In the genomic region with DNA sequence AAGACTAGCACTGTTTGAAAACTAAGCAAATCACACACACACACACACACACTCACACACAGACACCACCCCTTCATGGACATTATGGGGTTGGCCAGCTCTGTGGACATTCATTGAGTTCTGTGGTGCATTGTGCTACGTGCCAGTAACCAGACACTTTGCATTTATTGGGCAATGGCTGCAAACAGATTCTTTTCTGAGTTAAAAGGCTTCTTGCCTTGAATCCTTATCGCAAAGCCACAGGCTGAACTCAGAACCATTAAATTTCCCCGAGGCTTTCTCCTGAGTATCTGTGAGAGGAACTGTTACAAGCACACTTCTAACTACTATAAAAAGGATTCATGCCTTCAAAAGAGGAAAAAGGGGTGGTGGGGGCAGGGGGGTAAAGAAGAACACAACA, we compare ENCODE assay signal across 10 mouse cellular contexts. TPM values are rescaled to one million over a fixed set of nuclear protein-coding genes. Genes with fewer than 3 reads are reported as not detected.
DNase-seq lines count a peak whose midpoint lies in the region; ATAC-seq and TF ChIP-seq lines count a peak whose summit lies in the region.
"Had no signal": no experiment of that assay in that cellular context is flagged by ENCODE, and none has a peak within 500 bp of the region (broad histone marks: within the 10 kb centered on the region; RNA-seq: fewer than 3 reads in every experiment).

No protein-coding gene starts in this region.

- H3K27ac ChIP-seq in hindbrain, postnatal 0 days: no peak overlapping the region
- no peak overlapping the region for H3K27ac ChIP-seq in hindbrain, embryonic 12.5 days
- peak overlapping the region; percentile 70 for H3K27ac ChIP-seq in liver, embryonic 13.5 days

- no peaks in the 10 kb centered on the region for H3K9me3 ChIP-seq in hindbrain, postnatal 0 days (ENCODE audit: low read length)
- no peaks in the 10 kb centered on the region for H3K9me3 ChIP-seq in hindbrain, embryonic 12.5 days (replicated peaks)
- no peaks in the 10 kb centered on the region for H3K9me3 ChIP-seq in G1E (replicated peaks)
- no peaks in the 10 kb centered on the region for H3K9me3 ChIP-seq in liver, embryonic 13.5 days (replicated peaks)

- no peak for DNase-seq in hindbrain, postnatal 0 days (ENCODE audit: low spot score)
- no peak for DNase-seq in G1E (ENCODE audit: low spot score)
- DNase-seq in NIH3T3 (ENCODE audit: low read depth): peak; percentile 13
- no peak for DNase-seq in liver, embryonic 13.5 days
- no peak for DNase-seq in left cerebral cortex, adult 8-10 months (ENCODE audit: low spot score in 2 of 2)
- no peak for DNase-seq in thymus, postnatal 25 days
- no peak for DNase-seq in thymus, postnatal 14 days
- DNase-seq: retina, postnatal 1 day had no signal

- WGBS in hindbrain, postnatal 0 days: 35% methylated on average over 3 of the region's 3 CpGs
- WGBS in hindbrain, embryonic 12.5 days: 49% methylated on average over 3 of the region's 3 CpGs
- WGBS in liver, embryonic 13.5 days (ENCODE audit: insufficient replicate concordance): 11% methylated on average over 3 of the region's 3 CpGs

- no peaks in the 10 kb centered on the region for H3K27me3 ChIP-seq in hindbrain, postnatal 0 days (ENCODE audit: insufficient read depth, low read length)
- no peaks in the 10 kb centered on the region for H3K27me3 ChIP-seq in hindbrain, embryonic 12.5 days
- no peaks in the 10 kb centered on the region for H3K27me3 ChIP-seq in G1E (ENCODE audit: insufficient read depth, low read length)
- H3K27me3 ChIP-seq in liver, embryonic 13.5 days: no peaks in the 10 kb centered on the region

- H3K4me3 ChIP-seq in hindbrain, postnatal 0 days (ENCODE audit: low read length): no peak overlapping the region
- no peak overlapping the region for H3K4me3 ChIP-seq in hindbrain, embryonic 12.5 days
- H3K4me3 ChIP-seq in G1E (ENCODE audit: low read depth, low read length): no peak overlapping the region
- no peak overlapping the region for H3K4me3 ChIP-seq in liver, embryonic 13.5 days (replicated peaks)

- H3K9ac ChIP-seq in hindbrain, postnatal 0 days (replicated peaks; ENCODE audit: low read length): no peak overlapping the region
- H3K9ac ChIP-seq in hindbrain, embryonic 12.5 days: no peak overlapping the region
- H3K9ac ChIP-seq in liver, embryonic 13.5 days: peak overlapping the region; percentile 12; the same call in 1 of the 2 replicates

- peak; percentile 59; the same call in 1 of the 2 replicates for ATAC-seq in hindbrain, postnatal 0 days
- no peak for ATAC-seq in hindbrain, embryonic 12.5 days (ENCODE audit: low FRiP score)
- 0 out of 2 replicates have a peak, but pooled peaks have one; percentile 4 for ATAC-seq in G1E (ENCODE audit: extremely low read depth, insufficient number of reproducible peaks, low FRiP score, poor library complexity, severe bottlenecking)
- peak; percentile 47 for ATAC-seq in liver, embryonic 13.5 days (ENCODE audit: low read depth)
- ATAC-seq: inflammation-experienced regulatory T-cells, adult 6 months had no signal

- H3K4me1 ChIP-seq in hindbrain, postnatal 0 days (ENCODE audit: insufficient read depth, low read length): peaks cover 16% of the 10 kb centered on the region
- H3K4me1 ChIP-seq in hindbrain, embryonic 12.5 days: peaks cover 32% of the 10 kb centered on the region
- no peaks in the 10 kb centered on the region for H3K4me1 ChIP-seq in G1E (ENCODE audit: insufficient read depth, low read depth, low read length)
- H3K4me1 ChIP-seq in liver, embryonic 13.5 days (replicated peaks): peaks cover 48% of the 10 kb centered on the region

- TF ChIP-seq CTCF in hindbrain, postnatal 0 days (IDR thresholded peaks at IDR 0.05; ENCODE audit: low read depth): no peak
- no peak for TF ChIP-seq CTCF in G1E (IDR thresholded peaks at IDR 0.05; ENCODE audit: low read depth, low read length)

- no peaks in the 10 kb centered on the region for H3K36me3 ChIP-seq in hindbrain, postnatal 0 days (ENCODE audit: insufficient read depth, low read length)
- no peaks in the 10 kb centered on the region for H3K36me3 ChIP-seq in hindbrain, embryonic 12.5 days
- no peaks in the 10 kb centered on the region for H3K36me3 ChIP-seq in G1E (replicated peaks)
- H3K36me3 ChIP-seq in liver, embryonic 13.5 days: no peaks in the 10 kb centered on the region

- no peak overlapping the region for H3K4me2 ChIP-seq in hindbrain, postnatal 0 days (ENCODE audit: low read depth, low read length)
- no peak overlapping the region for H3K4me2 ChIP-seq in hindbrain, embryonic 12.5 days (replicated peaks)
- H3K4me2 ChIP-seq in liver, embryonic 13.5 days: peak overlapping the region; percentile 68

RNA-seq across cellular contexts. Expression of a gene that starts 5.1 kb away (rescaled TPM):
- 120 and 157 TPM in 2 replicates for total RNA-seq in hindbrain, postnatal 0 days (2014; rRNA removed)
- polyA plus RNA-seq in hindbrain, postnatal 0 days (2015; fragmentation: Nextera tagmentation; extraction: Ambion mirVana): 66.0 and 68.5 TPM in 2 replicates
- polyA plus RNA-seq in hindbrain, embryonic 12.5 days (2016; fragmentation: Nextera tagmentation; extraction: Ambion mirVana): 94.4 and 99.3 TPM in 2 replicates
- total RNA-seq in G1E (2014; fragmentation: Nextera tagmentation) (38.7 and 51.3 TPM in 2 replicates), G1E (2017) (75.2 and 83.3 TPM in 2 replicates)
- polyA plus RNA-seq in G1E (2012): 11.4 and 11.8 TPM in 2 replicates
- polyA plus RNA-seq in liver, embryonic 13.5 days (2015; fragmentation: Nextera tagmentation; extraction: Ambion mirVana): 23.2 and 25.1 TPM in 2 replicates
- total RNA-seq in left cerebral cortex, adult 8-10 months (2022): 100 to 1,000 TPM; 180 to 197 (median 186) TPM
